Mouse (Mus musculus) heart, postnatal 14 days (tissue): ENCODE measurements around the gene Ints5. TPM values are rescaled to one million over a fixed set of nuclear protein-coding genes. Genes with fewer than 3 reads are reported as not detected.
"Not testable (repeated sequence)": the region's sequence is repeated elsewhere in the genome, so short reads cannot be mapped to it uniquely, and the experiment has no call there.

Experiments used
- DNase-seq, 2 experiments: peaks; one replicate each; pipeline ENCODE4 v3.0.0; 2021 to 2022
- intact Hi-C: fragments of 180-260 bp; cut with DNase I; formaldehyde crosslinking; loops from one replicate; pipeline ENCODE4 v1.15.1; 2025
- long read RNA-seq, 2 experiments: library from polyadenylated mRNA; stranded (forward); transcript quantifications; one replicate each; pipeline ENCODE4 v2.0.0; 2021
- total RNA-seq, 2 experiments: library from RNA; stranded (reverse); gene quantifications; 2 replicates each; pipeline ENCODE4 v1.2.3; 2021

Ints5 gene
- 10 to 100 TPM; 12.3 to 12.9 TPM for total RNA-seq
- long read RNA-seq, experiment 1, partial matches to known transcripts: 6 of 10 reads
- long read RNA-seq, experiment 1, other reads (novel, unspliced or antisense): 0 of 10 reads
- long read RNA-seq, experiment 2, transcript Ints5-201 (2 exons, 3,274 nt): major isoform, 7 of 12 reads
- long read RNA-seq, experiment 2, partial matches to known transcripts: 5 of 12 reads
- long read RNA-seq, experiment 2, other reads (novel, unspliced or antisense): 0 of 12 reads

DNA sequence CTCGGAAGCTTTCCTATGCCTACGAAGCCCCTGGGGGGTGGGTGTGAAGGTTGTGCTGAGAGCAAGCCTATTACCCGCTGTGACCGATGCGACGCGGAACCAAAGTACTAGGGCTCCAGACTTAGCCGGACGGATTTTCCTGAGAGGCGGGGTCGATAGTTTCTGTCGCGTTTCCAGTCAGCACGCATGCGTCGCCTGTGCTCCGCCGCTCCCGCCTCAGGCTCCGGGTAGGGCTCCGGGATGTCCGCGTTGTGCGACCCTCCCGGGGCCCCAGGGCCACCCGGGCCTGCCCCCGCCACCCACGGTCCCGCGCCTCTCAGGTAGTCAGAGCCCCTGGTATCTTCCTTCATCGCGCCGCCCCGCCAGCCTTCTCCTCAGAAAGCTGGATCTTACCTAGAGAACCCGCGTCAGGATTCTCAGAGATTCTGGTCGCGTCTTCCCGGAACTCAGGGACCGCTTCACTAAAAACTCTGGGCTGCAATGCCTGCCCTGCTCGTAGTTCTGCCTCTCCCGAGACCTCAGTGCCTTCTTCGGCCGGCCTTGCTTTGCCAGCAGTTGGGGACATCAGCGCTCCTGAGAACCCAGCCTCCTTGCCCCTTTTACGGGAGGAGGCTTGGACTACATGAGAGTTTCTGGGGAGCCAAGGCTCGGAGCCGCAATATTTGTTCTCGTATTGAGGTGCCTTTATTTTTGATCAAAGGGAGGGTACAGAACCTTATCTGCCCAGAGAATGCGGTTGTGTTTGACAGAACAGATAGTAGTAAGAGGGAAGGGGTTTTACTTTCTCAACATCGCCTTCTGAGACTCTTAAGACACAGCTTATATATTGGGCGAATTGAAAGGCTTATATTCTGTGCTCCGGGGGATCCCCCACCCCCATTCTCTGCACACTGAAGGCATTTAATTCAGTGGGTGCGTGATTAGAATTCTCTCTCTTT, at the start of gene Ints5:
TSS of gene Ints5 (plus strand) at position 177 of the 938 bp plus-strand sequence.
- intact Hi-C loops: no loop called here

DNA sequence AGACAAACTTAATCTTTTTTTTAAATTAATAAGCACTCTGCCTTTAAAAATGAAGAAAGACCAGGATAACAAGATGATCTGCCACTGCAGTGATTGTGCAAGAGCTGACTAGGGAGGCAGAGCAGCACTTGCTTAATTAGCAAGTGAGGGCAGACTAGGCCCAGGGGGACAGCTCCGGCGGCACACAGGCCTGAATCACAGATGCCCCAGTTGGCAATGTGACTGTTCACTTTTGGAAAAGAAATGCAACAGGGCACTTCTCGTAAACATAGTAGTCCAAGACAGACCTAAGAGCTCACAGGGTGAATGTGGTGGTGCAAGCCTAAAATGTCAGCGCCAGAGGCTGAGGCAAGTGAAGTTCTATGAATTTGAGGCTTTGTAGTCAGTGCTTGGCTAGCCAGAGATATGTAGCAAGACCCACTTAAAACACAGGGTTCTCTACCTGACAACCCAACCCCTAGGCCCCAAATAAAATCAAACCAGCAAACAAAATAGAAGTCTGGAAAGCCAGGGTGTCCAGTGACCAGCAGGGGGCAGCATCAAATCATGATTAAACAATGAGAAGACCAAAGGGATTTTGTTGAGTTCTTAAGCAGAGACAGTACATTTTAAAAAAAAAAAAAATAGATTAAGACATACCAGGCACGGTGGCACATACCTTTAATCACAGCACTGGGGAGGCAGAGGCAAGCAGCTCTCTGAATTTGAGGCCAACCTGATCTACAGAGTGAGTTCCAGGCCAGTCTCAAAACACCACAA, 48.3 kb upstream of the Ints5 start:
- intact Hi-C loops: loop anchor here (5.0 kb wide), 2 partner anchors 43 to 123 kb away; partner anchors contain the start of genes 1810009A15Rik, Eef1g and Gm49416
- peak; percentile 79 to 88 for DNase-seq

More for the DNA sequence above, at the start of gene Ints5:
- DNase-seq: peak; percentile 85 to 88

DNA sequence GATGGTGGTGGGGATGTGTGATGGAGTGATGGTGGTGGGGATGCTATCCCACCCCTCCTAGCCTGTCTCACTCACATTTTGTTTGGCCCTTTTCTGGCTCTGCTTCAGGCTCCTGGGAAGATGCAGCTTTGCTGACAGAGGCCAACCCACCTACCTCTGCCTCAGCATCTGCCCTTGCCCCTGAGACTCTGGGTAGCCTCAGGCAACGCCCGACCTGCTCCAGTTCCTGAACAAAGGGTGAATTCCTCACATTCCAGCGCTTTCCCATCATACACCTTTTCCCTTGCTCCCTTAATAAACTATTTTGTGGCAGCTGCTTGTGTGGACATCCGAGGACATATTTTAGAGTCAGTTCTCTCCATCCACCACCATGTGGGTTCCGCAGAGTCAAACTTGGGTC, 44.4 kb upstream of the Ints5 start:
- no peak for DNase-seq
- intact Hi-C loops: no loop called here

DNA sequence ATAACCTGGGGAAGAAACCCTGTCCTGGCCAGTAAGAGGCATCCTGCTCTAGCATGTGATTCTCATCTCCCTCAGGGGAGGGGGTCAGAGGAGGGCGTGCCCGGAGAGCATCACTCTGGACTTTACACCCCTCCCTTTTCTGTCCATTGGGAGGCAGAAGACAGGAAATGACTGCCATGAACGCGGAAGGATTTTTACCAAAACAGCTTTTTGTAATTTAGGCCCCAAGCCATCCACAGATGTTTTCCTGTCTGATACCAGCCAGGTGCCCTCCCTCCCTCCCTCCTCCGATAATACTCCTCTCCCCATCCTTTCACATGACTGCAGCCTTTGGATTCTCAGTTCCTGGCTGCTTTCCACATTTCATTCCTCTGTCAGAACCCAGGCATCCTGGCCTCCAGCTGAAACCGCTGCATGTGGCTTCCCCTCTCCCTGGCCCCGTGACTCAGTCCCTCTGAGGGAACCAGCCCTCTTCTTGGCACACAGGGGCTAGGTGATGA, 42.4 kb upstream of the Ints5 start, which contains the start of gene Lrrn4cl:
TSS of gene Lrrn4cl (plus strand) at position 367 of the 500 bp plus-strand sequence.
- intact Hi-C loops: no loop called here
- DNase-seq: peak; percentile 25 to 57

DNA sequence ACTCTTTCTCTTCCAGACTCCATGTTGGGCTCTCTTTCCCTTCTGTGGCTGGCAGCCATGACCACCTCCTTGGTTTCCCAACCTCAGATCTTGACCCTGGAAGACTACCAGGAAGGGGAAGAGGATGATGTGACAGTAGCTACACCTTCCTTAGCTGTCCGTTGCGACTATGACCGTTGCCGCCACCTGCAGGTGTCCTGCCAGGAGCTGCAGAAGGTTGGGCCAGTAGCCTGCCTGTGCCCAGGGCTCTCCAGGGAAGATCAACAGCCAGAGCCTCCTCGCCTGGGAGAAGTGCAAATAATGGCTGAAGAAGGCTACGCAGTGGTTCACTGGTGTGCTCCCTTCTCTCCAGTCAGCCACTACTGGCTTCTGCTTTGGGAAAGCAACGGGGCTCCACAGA, 41.2 kb upstream of the Ints5 start:
- intact Hi-C loops: no loop called here
- DNase-seq: no peak

DNA sequence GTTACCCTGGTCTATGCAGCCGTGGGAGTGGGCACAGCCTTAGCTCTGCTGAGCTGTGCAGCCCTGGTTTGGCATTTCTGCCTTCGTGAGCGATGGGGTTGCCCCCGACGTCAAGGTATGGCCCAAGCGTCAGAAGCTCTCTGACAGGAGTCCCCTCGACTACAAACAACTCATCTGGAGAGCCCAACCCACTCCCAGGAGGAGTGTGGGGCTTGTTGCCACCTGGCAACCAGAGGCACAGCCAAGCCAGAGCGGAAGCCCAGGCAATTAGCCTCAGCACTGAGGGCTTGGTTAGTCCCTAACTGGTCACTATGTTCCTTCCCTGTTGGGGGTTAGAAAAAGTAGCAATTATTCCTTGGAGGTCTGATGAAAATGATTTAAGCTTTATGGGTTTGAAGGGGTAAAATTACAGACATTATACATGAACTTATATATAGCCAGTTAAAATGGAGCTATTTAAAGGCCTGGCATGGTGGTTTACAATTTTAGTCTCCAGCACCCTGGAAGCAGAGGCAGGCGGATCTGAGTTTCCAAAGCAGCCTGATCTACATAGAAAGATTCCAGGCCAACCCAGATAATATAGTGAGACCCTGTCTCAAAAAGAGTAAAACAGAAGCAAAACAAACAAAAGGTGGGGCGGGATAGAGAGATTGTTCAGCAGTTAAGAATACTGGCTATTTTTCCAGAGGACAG, 40.4 kb upstream of the Ints5 start:
- intact Hi-C loops: no loop called here
- peak in 1 of 2 experiments; percentile 13 for DNase-seq

DNA sequence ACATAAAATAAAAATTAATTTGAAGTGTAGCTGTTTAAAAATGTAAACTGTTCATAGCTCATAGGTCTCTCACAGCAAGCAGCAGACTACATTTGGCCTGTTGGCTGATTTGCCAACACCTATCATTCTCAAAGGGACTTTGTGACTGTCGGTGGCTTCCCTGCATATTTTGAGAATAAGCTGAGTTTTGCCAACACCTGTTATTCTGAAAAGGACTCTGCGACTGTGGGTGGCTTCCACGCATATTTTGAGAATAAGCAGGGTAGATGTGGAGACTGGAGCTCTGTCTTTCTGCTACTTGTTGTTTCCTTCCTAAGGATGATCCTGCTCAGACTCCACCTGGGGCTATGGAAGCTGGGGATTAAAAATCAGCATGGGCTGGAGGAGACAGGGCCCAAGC, 39.7 kb upstream of the Ints5 start:
- intact Hi-C loops: no loop called here
- no peak for DNase-seq

DNA sequence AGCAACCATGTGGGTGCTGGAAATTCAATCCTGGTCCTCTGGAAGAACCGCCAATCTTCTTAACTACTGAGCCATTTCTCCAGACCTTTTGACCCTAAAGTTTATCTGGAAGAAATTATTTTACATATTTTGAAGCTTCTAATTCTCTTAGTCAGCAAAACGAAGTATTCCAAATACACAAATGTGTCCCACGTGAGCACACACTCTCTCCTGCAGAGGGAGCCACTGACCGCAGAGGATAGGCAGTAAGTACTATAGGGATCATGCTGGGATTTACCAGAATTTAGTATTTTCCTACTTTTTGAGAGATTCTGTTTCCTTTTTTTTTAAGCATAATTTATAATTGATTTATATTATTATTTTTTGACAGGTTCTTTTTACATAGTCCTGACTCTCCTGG, 35.1 kb upstream of the Ints5 start:
- peak; percentile 47 to 71 for DNase-seq
- intact Hi-C loops: loop anchor here (2.0 to 5.0 kb wide), 2 partner anchors 120 to 253 kb away; no protein-coding TSS in a partner anchor

DNA sequence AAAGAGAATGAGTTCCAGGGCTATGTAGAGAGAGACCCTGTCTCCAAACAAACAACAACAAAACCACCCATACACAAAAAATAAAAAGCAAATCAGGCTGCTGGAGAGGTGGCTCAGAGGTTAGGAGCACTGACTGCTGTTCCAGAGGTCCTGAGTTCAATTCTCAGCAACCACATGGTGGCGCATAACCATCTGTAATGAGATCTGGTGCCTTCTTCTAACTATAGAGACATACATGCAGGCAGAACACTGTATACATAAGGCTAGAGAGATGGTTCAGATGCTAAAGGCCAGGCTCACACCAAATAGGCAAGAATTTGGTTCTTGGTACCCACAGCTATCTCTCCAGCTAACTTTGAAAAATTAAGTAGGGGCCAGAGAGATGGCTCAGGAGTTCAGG, 33.8 kb upstream of the Ints5 start:
- peak in 1 of 2 experiments; percentile 23 for DNase-seq
- intact Hi-C loops: loop anchor here (5.0 kb wide), 1 partner anchor 118 kb away; no protein-coding TSS in a partner anchor

DNA sequence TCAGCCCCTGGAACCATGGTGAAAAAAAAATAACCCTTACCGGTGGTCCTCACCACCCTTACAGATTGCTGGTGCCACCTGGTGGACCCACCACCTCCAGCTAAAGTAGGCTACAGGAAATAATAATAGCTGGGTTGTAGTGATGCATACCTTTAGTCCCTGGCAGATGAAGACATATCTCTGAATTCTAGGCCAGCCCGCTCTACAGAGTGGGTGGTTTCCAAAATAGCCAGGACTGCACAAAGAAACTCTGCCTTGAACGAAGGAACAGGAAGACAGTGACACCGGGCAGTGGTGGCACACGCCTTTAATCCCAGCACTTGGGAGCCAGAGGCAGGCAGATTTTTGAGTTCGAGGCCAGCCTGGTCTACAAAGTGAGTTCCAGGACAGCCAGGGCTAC, 28.5 kb upstream of the Ints5 start:
- DNase-seq: no peak
- intact Hi-C loops: no loop called here

DNA sequence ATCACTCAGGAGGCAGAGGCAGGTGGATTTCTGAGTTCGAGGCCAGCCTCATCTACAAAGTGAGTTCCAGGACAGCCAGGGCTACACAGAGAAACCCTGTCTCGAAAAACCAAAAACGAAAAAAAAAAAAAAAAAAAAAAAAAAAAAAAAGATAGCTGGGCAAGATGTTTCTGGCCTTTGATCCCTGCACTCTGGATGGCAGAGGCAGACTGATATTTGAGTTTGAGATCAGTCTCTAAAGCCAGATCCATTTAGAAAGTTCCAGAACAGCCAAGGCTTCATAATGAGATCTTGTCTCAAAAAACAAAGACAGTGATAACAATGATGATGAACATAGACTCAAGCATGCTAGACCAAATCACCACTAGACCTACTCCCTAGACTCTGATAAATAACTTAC, 22.4 kb upstream of the Ints5 start:
- DNase-seq, intact Hi-C loops: not testable (repeated sequence)

DNA sequence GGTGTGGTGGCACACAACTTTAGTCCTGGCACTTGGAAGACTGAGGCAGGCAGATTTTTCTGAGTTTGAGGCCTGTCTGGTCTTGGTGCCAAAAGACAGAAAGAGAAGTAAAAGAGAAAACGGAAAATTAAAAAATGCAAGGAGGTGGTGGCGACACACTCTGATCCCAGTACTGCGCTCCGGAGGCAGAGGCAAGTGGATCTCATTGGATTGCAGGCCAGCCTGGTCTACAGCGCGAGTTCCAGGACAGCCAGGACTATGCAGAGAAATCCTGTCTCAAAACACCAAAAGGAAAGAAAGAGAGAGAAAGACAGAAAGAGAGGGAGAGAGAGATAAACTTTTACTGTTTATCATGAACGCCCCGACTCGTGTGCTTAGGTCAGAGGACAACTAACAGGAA, 22.0 kb upstream of the Ints5 start:
- DNase-seq: peak; percentile 8 to 15
- intact Hi-C loops: no loop called here

DNA sequence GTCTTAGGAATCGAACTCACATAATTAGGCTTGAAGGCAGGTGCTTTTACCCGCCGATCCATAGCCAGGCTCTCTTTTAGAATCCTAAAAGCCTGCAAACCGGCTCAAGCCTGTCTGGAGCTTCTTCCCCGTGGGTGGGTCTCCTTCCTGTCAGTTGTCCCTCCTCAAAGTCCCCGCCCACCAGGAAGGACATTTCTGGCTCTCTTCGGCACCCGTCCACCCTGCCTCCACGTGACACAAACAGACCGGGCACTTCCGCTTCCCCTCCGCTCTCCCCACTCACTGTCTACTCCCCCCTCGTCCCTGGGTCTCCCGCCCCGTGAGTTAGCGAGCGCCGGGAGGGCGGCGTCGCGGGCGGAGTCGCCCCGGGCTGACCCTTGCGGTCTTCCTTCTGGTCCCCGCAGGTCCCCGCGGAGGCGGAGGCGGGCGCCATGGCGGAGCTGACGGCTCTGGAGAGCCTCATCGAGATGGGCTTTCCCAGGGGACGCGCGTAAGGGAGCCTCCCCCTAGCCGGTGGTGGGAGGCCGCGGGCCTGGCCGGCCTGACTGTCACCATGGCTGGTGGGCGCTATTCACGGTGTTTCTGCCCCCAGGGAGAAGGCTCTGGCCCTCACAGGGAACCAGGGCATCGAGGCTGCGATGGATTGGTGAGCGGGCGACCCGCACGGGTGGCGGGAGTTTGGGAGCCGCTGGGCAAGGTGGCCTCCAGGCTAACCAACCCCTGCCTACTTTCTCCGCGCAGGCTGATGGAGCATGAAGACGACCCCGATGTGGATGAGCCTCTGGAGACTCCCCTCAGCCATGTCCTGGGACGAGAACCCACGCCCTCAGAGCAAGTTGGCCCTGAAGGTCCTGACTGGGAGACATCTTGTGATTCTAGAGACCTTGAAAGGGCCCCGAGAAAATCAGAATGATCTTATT, 21.3 kb upstream of the Ints5 start, which contains the start of gene Ubxn1:
TSS of gene Ubxn1 (plus strand) at position 230 of the 920 bp plus-strand sequence.
- intact Hi-C loops: no loop called here
- DNase-seq: peak; percentile 93 to 96

DNA sequence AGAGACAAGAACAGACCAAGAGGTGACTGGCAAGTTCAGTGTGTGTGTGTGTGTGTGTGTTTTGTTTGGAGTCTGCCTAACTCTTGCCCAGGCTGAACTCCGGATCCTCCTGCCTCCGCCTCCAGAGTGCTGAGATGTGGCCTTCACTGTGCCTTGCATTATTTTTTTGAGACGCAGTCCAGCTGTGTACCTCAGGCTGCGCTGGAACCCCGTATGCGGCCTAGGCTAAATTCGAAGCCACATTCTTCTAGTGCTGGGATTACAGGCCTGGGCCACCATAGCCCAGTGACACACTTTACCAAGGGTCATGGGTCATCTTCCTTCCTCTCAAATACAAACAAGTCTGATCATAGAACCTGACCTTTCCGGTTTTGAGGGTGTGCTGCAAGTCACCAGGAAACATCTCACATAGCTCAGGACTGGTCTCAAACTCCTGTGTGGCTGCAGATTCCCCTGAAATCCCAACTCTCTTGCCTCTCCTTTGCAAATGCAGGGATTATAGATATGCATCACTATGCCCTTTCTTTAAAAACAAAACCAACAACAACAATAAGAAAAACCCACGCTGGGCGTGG, 20.5 kb upstream of the Ints5 start:
- no peak for DNase-seq
- intact Hi-C loops: no loop called here

DNA sequence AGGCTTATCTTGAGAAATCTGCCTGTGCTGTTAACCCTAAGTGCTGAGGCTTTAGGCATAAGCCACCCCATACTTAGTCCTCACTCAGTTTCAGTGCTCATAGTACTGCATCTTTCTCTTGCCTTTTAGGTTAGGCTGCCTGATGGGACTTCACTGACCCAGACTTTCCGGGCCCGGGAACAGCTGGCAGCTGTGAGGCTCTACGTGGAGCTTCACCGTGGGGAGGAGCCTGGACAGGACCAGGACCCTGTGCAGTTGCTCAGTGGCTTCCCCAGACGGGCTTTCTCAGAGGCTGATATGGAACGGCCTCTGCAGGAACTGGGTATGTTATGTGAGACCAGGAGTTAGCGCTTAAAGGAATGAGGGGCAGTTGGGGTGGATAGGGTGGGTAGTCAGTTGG, 17.8 kb upstream of the Ints5 start:
- no peak for DNase-seq
- intact Hi-C loops: no loop called here

DNA sequence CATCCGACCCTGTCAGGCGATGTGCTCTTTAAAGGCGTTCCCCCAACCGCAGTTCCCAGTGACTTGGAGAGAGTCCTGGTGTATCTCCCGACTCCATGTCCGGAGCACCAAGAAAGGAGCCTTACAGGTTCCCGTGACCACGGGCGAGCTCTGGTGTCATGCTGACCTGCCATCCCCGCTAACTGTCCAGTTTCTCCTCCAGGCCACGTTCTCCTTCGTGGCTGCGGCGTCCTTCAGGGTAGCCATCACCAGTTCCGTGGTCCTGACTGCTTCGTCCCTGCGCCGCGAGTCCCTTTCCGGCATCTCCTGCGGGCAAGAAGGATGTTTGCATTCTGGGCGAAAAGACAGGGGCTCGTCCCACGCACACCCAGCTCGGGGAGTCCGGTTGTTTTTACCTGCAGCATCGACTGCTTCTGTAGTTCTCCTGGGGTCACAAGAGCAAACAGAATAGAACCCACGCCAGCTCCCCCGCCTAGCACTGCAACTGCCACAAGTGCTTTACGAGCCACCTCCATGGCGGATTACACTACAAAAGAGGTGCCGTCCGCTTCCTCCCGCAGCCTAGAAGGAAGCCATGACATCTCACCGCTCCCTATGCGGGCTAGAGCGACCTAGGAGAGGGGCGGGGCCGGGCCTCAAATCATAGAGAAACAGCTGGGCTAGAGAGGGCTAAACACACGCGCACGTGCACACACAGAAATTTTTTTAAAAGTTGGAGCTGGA, 12.3 kb upstream of the Ints5 start, which contains the start of gene Uqcc3:
TSS of gene Uqcc3 (minus strand) at position 613 of the 723 bp plus-strand sequence.
- intact Hi-C loops: no loop called here
- DNase-seq: peak; percentile 88 to 91

DNA sequence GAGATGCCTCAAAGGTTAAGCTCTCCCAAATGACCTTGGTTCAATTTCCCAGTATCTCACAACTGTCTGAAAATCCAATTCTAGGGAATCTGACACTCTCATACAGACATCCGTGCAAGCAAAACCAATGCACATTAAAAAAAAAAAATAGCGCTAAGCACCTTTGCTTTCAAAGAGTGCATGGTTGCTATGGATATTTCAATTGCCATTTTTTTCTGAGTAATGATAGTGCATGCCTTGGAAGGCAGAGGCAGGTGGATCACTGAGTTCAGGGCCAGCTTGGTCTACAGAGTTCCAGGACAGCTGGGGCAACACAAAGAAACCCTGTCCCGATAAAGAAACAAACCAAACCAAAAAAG, 11.8 kb upstream of the Ints5 start:
- no peak for DNase-seq
- intact Hi-C loops: no loop called here

DNA sequence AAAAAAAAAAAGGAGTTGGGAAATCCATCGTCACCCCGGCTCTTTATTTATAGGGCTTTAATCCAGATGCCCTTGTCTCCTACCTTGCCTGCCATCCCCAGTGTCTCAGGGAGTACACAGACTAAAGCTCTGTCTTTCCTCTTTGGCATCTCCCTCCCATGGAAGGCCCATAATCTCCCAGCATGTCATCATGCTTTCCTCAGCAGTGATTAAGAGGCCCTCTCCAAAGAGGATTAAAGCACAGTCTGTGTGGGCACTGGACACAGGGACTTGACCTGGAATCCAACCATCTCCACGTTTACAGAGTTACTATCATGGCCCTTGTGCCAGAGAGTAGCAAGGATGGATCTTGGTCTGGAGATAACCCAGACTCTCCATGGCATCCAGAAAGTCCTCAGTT, 9.2 kb upstream of the Ints5 start, which contains the start of the genes Lbhd1 and Gm49403:
TSS of gene Lbhd1 (plus strand) at position 117 of the 400 bp plus-strand sequence.
TSS of gene Gm49403 (plus strand) at position 315 of the 400 bp plus-strand sequence.
- intact Hi-C loops: no loop called here
- no peak for DNase-seq
